Mouse (Mus musculus): Measurements from ENCODE around the gene Cdkn1c. TPM values are rescaled to one million over a fixed set of nuclear protein-coding genes. Genes with fewer than 3 reads are reported as not detected.

Cdkn1c gene
- polyA plus RNA-seq, 1 experiment from 2014 or later, result 1,218 TPM

- 64% methylated on average over 8 of the region's 8 CpGs for WGBS
- Histone ChIP-seq H3K27me3 (replicated peaks) (peaks cover 71% of the 10 kb centered on the region), H3K4me3 (no peak overlapping the region)
Observed at GRCm38 (mm10) chr7:143495104-143495961, 34.5 kb upstream of the Cdkn1c start.

GRCm38 (mm10) chr7:143493616-143494126 lies 32.8 kb upstream of the Cdkn1c start:
- no peak overlapping the region for H3K27ac ChIP-seq (ENCODE audit: poor library complexity, severe bottlenecking)
- H3K4me2 ChIP-seq, result no peak overlapping the region
- H3K9ac ChIP-seq, result no peak overlapping the region
- 69% methylated on average over 6 of the region's 6 CpGs for WGBS
- no peak overlapping the region for H3K4me3 ChIP-seq
- no peaks in the 10 kb centered on the region for H3K36me3 ChIP-seq
- no peaks in the 10 kb centered on the region for H3K9me3 ChIP-seq (replicated peaks)
- H3K4me1 ChIP-seq (replicated peaks), result no peaks in the 10 kb centered on the region
- no peak for ATAC-seq (ENCODE audit: insufficient number of reproducible peaks, low FRiP score)
- peaks cover 74% of the 10 kb centered on the region for H3K27me3 ChIP-seq (replicated peaks)

More at GRCm38 (mm10) chr7:143495104-143495961, 34.5 kb upstream of the Cdkn1c start:
- ATAC-seq (ENCODE audit: insufficient number of reproducible peaks, low FRiP score), result no peak
- Histone ChIP-seq H3K4me2 (no peak overlapping the region), H3K4me1 (replicated peaks) (no peaks in the 10 kb centered on the region), H3K9ac (no peak overlapping the region), H3K27ac (ENCODE audit: poor library complexity, severe bottlenecking) (no peak overlapping the region), H3K9me3 (replicated peaks) (no peaks in the 10 kb centered on the region), H3K36me3 (no peaks in the 10 kb centered on the region)

- no peak for ATAC-seq (ENCODE audit: insufficient number of reproducible peaks, low FRiP score)
- Histone ChIP-seq H3K27ac (ENCODE audit: poor library complexity, severe bottlenecking) (no peak overlapping the region), H3K27me3 (replicated peaks) (peaks cover 53% of the 10 kb centered on the region), H3K4me1 (replicated peaks) (no peaks in the 10 kb centered on the region), H3K9me3 (replicated peaks) (no peaks in the 10 kb centered on the region), H3K9ac (no peak overlapping the region), H3K4me2 (no peak overlapping the region), H3K4me3 (no peak overlapping the region), H3K36me3 (no peaks in the 10 kb centered on the region)
- WGBS, result 69% methylated on average over 6 of the region's 6 CpGs
Observed at GRCm38 (mm10) chr7:143489735-143490134, 28.9 kb upstream of the Cdkn1c start.

GRCm38 (mm10) chr7:143482541-143482940 lies 21.7 kb upstream of the Cdkn1c start:
- 11% methylated on average over 6 of the region's 6 CpGs for WGBS
- Histone ChIP-seq H3K4me1 (replicated peaks) (no peaks in the 10 kb centered on the region), H3K4me3 (no peak overlapping the region), H3K4me2 (no peak overlapping the region), H3K9ac (no peak overlapping the region), H3K9me3 (replicated peaks) (no peaks in the 10 kb centered on the region), H3K27me3 (replicated peaks) (peaks cover 38% of the 10 kb centered on the region), H3K36me3 (no peaks in the 10 kb centered on the region), H3K27ac (ENCODE audit: poor library complexity, severe bottlenecking) (no peak overlapping the region)
- ATAC-seq (ENCODE audit: insufficient number of reproducible peaks, low FRiP score), result no peak

- no peak for ATAC-seq (ENCODE audit: insufficient number of reproducible peaks, low FRiP score)
- no peaks in the 10 kb centered on the region for H3K36me3 ChIP-seq
- peaks cover 41% of the 10 kb centered on the region for H3K27me3 ChIP-seq (replicated peaks)
- no peak overlapping the region for H3K4me2 ChIP-seq
- H3K4me3 ChIP-seq, result no peak overlapping the region
- H3K4me1 ChIP-seq (replicated peaks), result no peaks in the 10 kb centered on the region
- H3K27ac ChIP-seq (ENCODE audit: poor library complexity, severe bottlenecking), result no peak overlapping the region
- H3K9me3 ChIP-seq (replicated peaks), result no peaks in the 10 kb centered on the region
- no peak overlapping the region for H3K9ac ChIP-seq
- 45% methylated on average over 5 of the region's 5 CpGs for WGBS
Observed at GRCm38 (mm10) chr7:143481806-143482387, 21.0 kb upstream of the Cdkn1c start.

GRCm38 (mm10) chr7:143480498-143480897 lies 19.6 kb upstream of the Cdkn1c start:
- Histone ChIP-seq H3K27me3 (replicated peaks) (peaks cover 46% of the 10 kb centered on the region), H3K9ac (no peak overlapping the region), H3K9me3 (replicated peaks) (no peaks in the 10 kb centered on the region), H3K4me1 (replicated peaks) (no peaks in the 10 kb centered on the region), H3K36me3 (no peaks in the 10 kb centered on the region), H3K27ac (ENCODE audit: poor library complexity, severe bottlenecking) (no peak overlapping the region), H3K4me3 (no peak overlapping the region), H3K4me2 (no peak overlapping the region)
- WGBS, result 21% methylated on average over 13 of the region's 13 CpGs
- ATAC-seq (ENCODE audit: insufficient number of reproducible peaks, low FRiP score), result no peak

- H3K9ac ChIP-seq, result no peak overlapping the region
Observed at GRCm38 (mm10) chr7:143477800-143478199, 16.9 kb upstream of the Cdkn1c start.

GRCm38 (mm10) chr7:143476702-143477335 lies 16.0 kb upstream of the Cdkn1c start:
- Histone ChIP-seq H3K4me2 (no peak overlapping the region), H3K9ac (no peak overlapping the region), H3K4me1 (replicated peaks) (no peaks in the 10 kb centered on the region), H3K27me3 (replicated peaks) (peaks cover 32% of the 10 kb centered on the region), H3K27ac (ENCODE audit: poor library complexity, severe bottlenecking) (no peak overlapping the region), H3K4me3 (no peak overlapping the region), H3K9me3 (replicated peaks) (no peaks in the 10 kb centered on the region), H3K36me3 (no peaks in the 10 kb centered on the region)
- WGBS, result 83% methylated on average over 3 of the region's 3 CpGs
- ATAC-seq (ENCODE audit: insufficient number of reproducible peaks, low FRiP score), result no peak

More at GRCm38 (mm10) chr7:143477800-143478199, 16.9 kb upstream of the Cdkn1c start:
- peaks cover 32% of the 10 kb centered on the region for H3K27me3 ChIP-seq (replicated peaks)
- WGBS, result 85% methylated on average over 5 of the region's 5 CpGs
- no peaks in the 10 kb centered on the region for H3K36me3 ChIP-seq
- H3K4me3 ChIP-seq, result no peak overlapping the region
- no peak for ATAC-seq (ENCODE audit: insufficient number of reproducible peaks, low FRiP score)
- no peaks in the 10 kb centered on the region for H3K4me1 ChIP-seq (replicated peaks)
- no peaks in the 10 kb centered on the region for H3K9me3 ChIP-seq (replicated peaks)
- H3K27ac ChIP-seq (ENCODE audit: poor library complexity, severe bottlenecking), result no peak overlapping the region
- H3K4me2 ChIP-seq, result no peak overlapping the region

- no peak overlapping the region for H3K4me3 ChIP-seq
- no peaks in the 10 kb centered on the region for H3K4me1 ChIP-seq (replicated peaks)
- H3K27ac ChIP-seq (ENCODE audit: poor library complexity, severe bottlenecking), result no peak overlapping the region
- peaks cover 26% of the 10 kb centered on the region for H3K27me3 ChIP-seq (replicated peaks)
- H3K9ac ChIP-seq, result no peak overlapping the region
- no peaks in the 10 kb centered on the region for H3K9me3 ChIP-seq (replicated peaks)
- H3K36me3 ChIP-seq, result no peaks in the 10 kb centered on the region
- no peak overlapping the region for H3K4me2 ChIP-seq
- 56% methylated on average over 11 of the region's 11 CpGs for WGBS
- ATAC-seq (ENCODE audit: insufficient number of reproducible peaks, low FRiP score), result no peak
Observed at GRCm38 (mm10) chr7:143475876-143476275, 15.0 kb upstream of the Cdkn1c start.

- Histone ChIP-seq H3K4me3 (no peak overlapping the region), H3K9me3 (replicated peaks) (no peaks in the 10 kb centered on the region), H3K9ac (no peak overlapping the region), H3K27me3 (replicated peaks) (peaks cover 19% of the 10 kb centered on the region), H3K27ac (ENCODE audit: poor library complexity, severe bottlenecking) (no peak overlapping the region), H3K4me1 (replicated peaks) (peaks cover 4% of the 10 kb centered on the region; the same call in 1 of the 2 replicates), H3K4me2 (no peak overlapping the region), H3K36me3 (no peaks in the 10 kb centered on the region)
- WGBS, result 28% methylated on average over 10 of the region's 10 CpGs
- ATAC-seq (ENCODE audit: insufficient number of reproducible peaks, low FRiP score), result no peak
Observed at GRCm38 (mm10) chr7:143474811-143475210, 14.0 kb upstream of the Cdkn1c start.

All from heart, embryonic 12.5 days (tissue).